Mouse (Mus musculus) neural tube, embryonic 14.5 days (tissue): ENCODE data around the gene 1700001L19Rik. TPM values are rescaled to one million over a fixed set of nuclear protein-coding genes. Genes with fewer than 3 reads are reported as not detected.
"Not testable (repeated sequence)": the region's sequence is repeated elsewhere in the genome, so short reads cannot be mapped to it uniquely, and the experiment has no call there.

Source experiments
- ATAC-seq: fragments of 200-750 bp; cut with Nextera tagmentation; 2 replicates; pipeline ENCODE4 v1.8.0; 2017; ENCODE audit warnings: low read depth, mild to moderate bottlenecking, moderate TSS enrichment, moderate library complexity
- H3K27ac ChIP-seq: fragments of 300-500 bp; sonication (generic); 2 replicates; pipeline ENCODE4 v1.5.1; 2014; ENCODE audit warnings: low read depth, mild to moderate bottlenecking, control low read depth, low read length, moderate library complexity, mixed read lengths
- H3K27me3 ChIP-seq: fragments of 300-500 bp; sonication (generic); 2 replicates; pipeline ENCODE4 v1.6.1; 2014; ENCODE audit warnings: low read length; ENCODE audit not compliant: control insufficient read depth, insufficient read depth
- H3K36me3 ChIP-seq: fragments of 300-500 bp; sonication (generic); 2 replicates; pipeline ENCODE4 v1.6.1; 2014; ENCODE audit warnings: low read length, mixed read lengths; ENCODE audit not compliant: control insufficient read depth, insufficient read depth
- H3K4me1 ChIP-seq: fragments of 300-500 bp; sonication (generic); 2 replicates; pipeline ENCODE4 v1.6.1; 2014; ENCODE audit warnings: low read length; ENCODE audit not compliant: control insufficient read depth, insufficient read depth
- H3K4me2 ChIP-seq: fragments of 300-500 bp; sonication (generic); 2 replicates; pipeline ENCODE4 v1.6.1; 2014; ENCODE audit warnings: mild to moderate bottlenecking, low read depth, low read length, control low read depth
- H3K4me3 ChIP-seq: fragments of 300-500 bp; sonication (generic); 2 replicates; pipeline ENCODE4 v1.5.1; 2014; ENCODE audit warnings: low read depth, low read length, control low read depth, mixed read lengths
- H3K9ac ChIP-seq: fragments of 300-500 bp; sonication (generic); replicated peaks from 2 replicates; pipeline ENCODE4 v1.6.1; 2014; ENCODE audit warnings: low read depth, mild to moderate bottlenecking, control low read depth, low read length, mixed read lengths
- H3K9me3 ChIP-seq: fragments of 300-500 bp; sonication (generic); 2 replicates; pipeline ENCODE4 v1.6.1; 2016; ENCODE audit warnings: low read length; ENCODE audit not compliant: control insufficient read depth
- WGBS: fragments of 180-500 bp; shearing (Covaris S2); extraction: QIAGEN DNeasy Blood & Tissue Kit; methylation state at CpG from one replicate; pipeline ENCODE4 v1.1.7; 2014; 5-methylcytosine and 5-hydroxymethylcytosine counted together
- polyA plus RNA-seq: library from polyadenylated mRNA; unstranded; fragments of >200 nt; fragmentation: Nextera tagmentation; extraction: Ambion mirVana; gene quantifications from 2 replicates; pipeline ENCODE4 v1.2.1, GENCODE M21; 2014

1700001L19Rik gene
- polyA plus RNA-seq = 4.3 and 5.3 TPM in 2 replicates

DNA sequence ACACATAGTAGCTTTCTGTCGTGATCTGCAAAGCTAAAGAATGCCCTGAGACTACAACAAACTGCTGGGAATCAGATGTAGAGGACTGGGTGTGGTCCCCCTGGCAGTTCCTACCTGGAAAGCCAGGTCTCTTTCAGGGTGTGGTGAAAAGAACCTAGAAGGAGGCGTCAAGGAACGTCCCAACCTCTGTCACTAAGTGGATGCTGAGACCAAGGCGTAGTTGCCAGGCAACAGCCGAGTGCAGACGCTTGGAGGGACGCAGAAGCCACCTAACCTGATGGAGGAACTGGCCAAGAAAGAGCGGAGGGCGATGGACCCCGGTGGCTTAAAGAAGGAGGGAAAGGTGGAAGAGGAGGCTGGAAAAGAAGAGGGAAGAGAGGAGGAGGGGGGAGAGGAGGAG lies at the start of gene 1700001L19Rik:
TSS of gene 1700001L19Rik (plus strand) at position 223 of the 400 bp plus-strand sequence.
- Histone ChIP-seq H3K27ac (no peak within 1 kb of the TSS), H3K4me1 (no peaks in the 10 kb centered on the region), H3K36me3 (no peaks in the 10 kb centered on the region), H3K27me3 (no peaks in the 10 kb centered on the region), H3K9ac (no peak within 1 kb of the TSS), H3K4me3 (peak within 1 kb of the TSS; percentile 8; the same call in 1 of the 2 replicates), H3K4me2 (peak within 1 kb of the TSS; percentile 28), H3K9me3 (no peaks in the 10 kb centered on the region)
- ATAC-seq = 0 out of 2 replicates have a peak, but pooled peaks have one; percentile 39
- WGBS = 14% methylated on average over 10 of the region's 10 CpGs

DNA sequence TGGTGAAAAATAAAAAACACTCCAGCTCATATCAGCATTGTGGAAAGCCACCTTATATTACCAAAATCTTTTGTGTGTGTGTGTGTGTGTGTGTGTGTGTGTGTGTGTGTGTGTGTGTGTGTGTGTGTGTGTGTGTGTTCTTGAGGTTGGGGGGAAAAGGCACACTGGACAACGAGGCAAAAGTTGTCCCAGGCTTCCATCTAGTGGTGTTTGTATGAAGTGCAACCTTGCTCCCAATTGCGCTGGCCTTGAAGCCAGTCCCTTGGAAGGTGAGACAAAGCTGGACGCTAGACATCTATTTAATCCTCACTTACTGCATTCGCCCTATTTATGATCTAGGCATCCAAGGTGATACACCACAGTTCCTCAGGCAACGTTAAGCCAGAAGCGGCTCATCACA lies 43.8 kb upstream of the 1700001L19Rik start:
- H3K36me3 ChIP-seq, H3K27ac ChIP-seq, H3K4me1 ChIP-seq, H3K27me3 ChIP-seq, H3K9ac ChIP-seq, H3K9me3 ChIP-seq, H3K4me3 ChIP-seq, H3K4me2 ChIP-seq: not testable (repeated sequence)
- WGBS = 24% methylated on average over 4 of the region's 6 CpGs
- ATAC-seq = peak; percentile 58; the same call in 1 of the 2 replicates

DNA sequence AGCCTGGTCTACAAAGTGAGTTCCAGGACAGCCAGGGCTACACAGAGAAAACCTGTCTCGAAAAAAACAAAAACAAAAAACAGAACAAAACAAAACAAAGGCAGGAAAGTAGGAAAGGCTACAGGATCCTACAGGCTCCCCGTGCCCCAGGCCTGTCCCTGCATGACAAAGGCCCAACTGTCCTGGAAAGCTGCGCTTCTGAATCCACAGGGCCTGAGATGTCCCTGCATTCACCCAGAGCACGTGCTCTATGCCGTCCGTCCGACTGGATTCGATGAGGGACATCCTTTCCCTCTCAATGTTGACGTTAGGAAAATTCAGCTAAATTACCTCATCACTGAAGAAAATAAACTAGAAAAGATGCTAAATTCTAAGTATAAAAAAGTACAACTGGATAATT lies 29.1 kb upstream of the 1700001L19Rik start:
- no peak overlapping the region for H3K27ac ChIP-seq
- no peak for ATAC-seq
- H3K9me3 ChIP-seq = no peaks in the 10 kb centered on the region
- no peaks in the 10 kb centered on the region for H3K27me3 ChIP-seq
- H3K4me1 ChIP-seq = no peaks in the 10 kb centered on the region
- no peak overlapping the region for H3K4me3 ChIP-seq
- H3K4me2 ChIP-seq = no peak overlapping the region
- H3K36me3 ChIP-seq = peaks cover 21% of the 10 kb centered on the region
- 95% methylated on average over 9 of the region's 9 CpGs for WGBS
- no peak overlapping the region for H3K9ac ChIP-seq

- no peaks in the 10 kb centered on the region for H3K27me3 ChIP-seq
- H3K4me2 ChIP-seq = no peak overlapping the region
- H3K4me1 ChIP-seq = no peaks in the 10 kb centered on the region
- 90% methylated on average over 11 of the region's 11 CpGs for WGBS
- peaks cover 17% of the 10 kb centered on the region for H3K36me3 ChIP-seq
- H3K9ac ChIP-seq = no peak overlapping the region
- H3K9me3 ChIP-seq = no peaks in the 10 kb centered on the region
- no peak overlapping the region for H3K4me3 ChIP-seq
- no peak overlapping the region for H3K27ac ChIP-seq
- ATAC-seq = no peak
These were observed 28.7 kb upstream of the 1700001L19Rik start for GRCm38 (mm10) chr13:68568548-68568947.

DNA sequence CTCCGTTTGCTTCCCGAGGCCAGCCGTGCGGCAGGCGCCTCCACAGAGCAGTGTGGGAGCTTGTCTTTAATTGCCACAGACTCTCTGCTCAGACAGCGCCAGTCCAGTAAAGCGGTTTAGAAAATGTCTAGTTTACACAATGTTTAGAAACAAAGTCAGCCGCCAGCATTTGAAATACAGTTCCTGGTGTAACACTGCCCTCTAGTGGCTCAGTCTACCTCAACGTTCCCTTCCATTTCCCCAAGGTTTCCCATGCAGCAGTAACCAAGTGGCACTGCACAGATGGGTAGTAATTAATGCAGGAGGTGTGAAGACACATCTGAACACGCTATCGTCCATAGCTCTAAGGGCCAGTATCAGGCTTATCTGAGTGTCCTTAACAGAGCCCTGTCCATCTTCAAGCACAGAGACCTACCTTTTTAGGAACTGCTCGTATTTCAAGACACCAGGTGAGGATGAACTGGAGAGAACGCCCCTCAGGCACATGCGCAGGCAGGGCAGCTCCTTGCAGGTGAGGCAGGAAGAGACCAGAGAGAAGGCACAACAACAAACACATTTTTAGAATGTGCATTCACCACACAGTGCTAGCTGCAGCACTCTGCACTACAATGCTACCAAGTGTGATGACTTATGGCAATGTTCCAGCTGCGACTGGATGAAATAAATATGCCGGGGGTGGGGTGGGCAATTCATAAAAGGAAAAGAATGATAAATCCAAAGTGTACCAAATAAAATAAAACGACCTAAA lies 27.5 kb upstream of the 1700001L19Rik start:
- no peak overlapping the region for H3K4me2 ChIP-seq
- H3K27me3 ChIP-seq = no peaks in the 10 kb centered on the region
- no peak overlapping the region for H3K4me3 ChIP-seq
- WGBS = 69% methylated on average over 17 of the region's 17 CpGs
- H3K36me3 ChIP-seq = peaks cover 12% of the 10 kb centered on the region; the same call in 1 of the 2 replicates
- H3K4me1 ChIP-seq = no peaks in the 10 kb centered on the region
- no peak overlapping the region for H3K9ac ChIP-seq
- no peak overlapping the region for H3K27ac ChIP-seq
- ATAC-seq = peak; percentile 69; the same call in 1 of the 2 replicates
- no peaks in the 10 kb centered on the region for H3K9me3 ChIP-seq

- no peaks in the 10 kb centered on the region for H3K27me3 ChIP-seq
- WGBS = 88% methylated on average over 19 of the region's 19 CpGs
- H3K4me2 ChIP-seq = no peak overlapping the region
- H3K4me1 ChIP-seq = no peaks in the 10 kb centered on the region
- no peak overlapping the region for H3K27ac ChIP-seq
- H3K36me3 ChIP-seq = peaks cover 8% of the 10 kb centered on the region; the same call in 1 of the 2 replicates
- H3K9ac ChIP-seq = no peak overlapping the region
- H3K4me3 ChIP-seq = no peak overlapping the region
- H3K9me3 ChIP-seq = no peaks in the 10 kb centered on the region
- no peak for ATAC-seq
These were observed 25.0 kb upstream of the 1700001L19Rik start for GRCm38 (mm10) chr13:68572247-68572646.

DNA sequence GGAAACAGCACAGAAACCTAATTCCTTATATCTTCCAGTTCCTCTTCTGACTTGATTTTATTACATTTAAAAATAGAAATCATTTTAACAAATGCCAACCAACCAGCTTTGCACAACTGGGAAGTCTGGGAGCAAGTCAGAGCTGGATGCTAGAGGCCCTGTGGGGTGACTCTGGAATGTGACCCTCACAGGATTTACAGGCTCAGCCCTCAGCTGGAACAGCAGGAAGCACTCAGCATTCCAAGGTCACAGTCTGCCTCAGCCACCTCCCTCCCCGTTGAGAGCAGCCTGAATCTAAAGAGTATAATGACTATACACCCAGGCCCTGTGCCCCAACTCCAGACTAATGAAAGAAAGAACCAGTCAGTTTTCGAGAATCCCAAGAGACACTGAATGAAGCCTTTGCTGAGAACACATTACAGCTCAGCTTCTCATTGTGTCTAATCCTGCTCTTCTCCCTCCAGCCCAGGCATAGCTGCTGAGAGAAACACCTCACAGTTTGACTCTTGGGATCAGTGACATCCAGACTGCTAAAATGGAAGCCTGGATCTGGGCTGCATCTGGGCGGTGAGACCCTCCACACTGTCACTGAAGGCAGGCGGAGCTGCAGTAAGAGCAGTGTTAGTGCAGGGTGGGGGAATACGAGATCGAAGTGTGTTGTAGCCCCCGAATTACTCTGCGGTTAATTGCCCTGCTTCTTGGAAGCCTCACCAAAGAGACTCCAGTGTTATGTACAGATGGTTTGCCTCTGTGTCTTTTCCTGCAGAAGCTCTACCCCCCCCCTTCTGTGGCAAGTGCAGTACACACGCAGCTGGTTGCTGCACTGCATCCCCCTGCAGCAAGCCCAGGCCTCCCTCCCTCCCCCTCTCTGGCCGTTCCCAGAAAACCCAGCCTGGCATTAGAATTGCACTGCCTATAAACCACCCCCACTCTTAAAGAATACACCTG lies 24.0 kb upstream of the 1700001L19Rik start:
- Histone ChIP-seq H3K9ac (no peak overlapping the region), H3K27ac (no peak overlapping the region), H3K4me1 (no peaks in the 10 kb centered on the region), H3K27me3 (no peaks in the 10 kb centered on the region), H3K9me3 (no peaks in the 10 kb centered on the region), H3K36me3 (peaks cover 11% of the 10 kb centered on the region; the same call in 1 of the 2 replicates), H3K4me3 (no peak overlapping the region), H3K4me2 (no peak overlapping the region)
- WGBS = 40% methylated on average over 10 of the region's 10 CpGs
- ATAC-seq = peak; percentile 21; the same call in 1 of the 2 replicates

DNA sequence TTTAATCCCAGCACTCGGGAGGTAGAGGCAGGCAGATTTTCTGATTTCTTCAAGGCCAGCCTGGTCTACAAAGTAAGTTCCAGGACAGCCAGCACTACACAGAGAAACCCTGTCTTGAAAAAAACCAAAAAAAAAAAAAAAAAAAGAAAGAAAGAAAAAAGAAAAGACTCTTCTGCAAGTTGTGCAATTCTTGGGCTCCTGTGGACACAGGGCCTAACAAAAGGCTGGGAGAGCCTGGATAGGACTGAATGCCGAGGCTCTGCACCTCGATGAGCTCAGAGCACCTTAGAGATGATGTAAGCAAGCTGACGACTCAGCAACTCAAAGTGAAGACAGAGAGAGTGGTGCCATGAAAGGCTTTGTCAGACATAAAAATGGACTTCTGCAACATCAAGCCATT lies 22.8 kb upstream of the 1700001L19Rik start:
- Histone ChIP-seq H3K9me3 (no peaks in the 10 kb centered on the region), H3K27ac (no peak overlapping the region), H3K4me3 (no peak overlapping the region), H3K9ac (no peak overlapping the region), H3K27me3 (no peaks in the 10 kb centered on the region), H3K4me2 (no peak overlapping the region), H3K4me1 (no peaks in the 10 kb centered on the region), H3K36me3 (peaks cover 11% of the 10 kb centered on the region; the same call in 1 of the 2 replicates)
- no peak for ATAC-seq
- 76% methylated on average over 4 of the region's 4 CpGs for WGBS
